ENCODE assay signal across 23 mouse cellular contexts in the genomic region with DNA sequence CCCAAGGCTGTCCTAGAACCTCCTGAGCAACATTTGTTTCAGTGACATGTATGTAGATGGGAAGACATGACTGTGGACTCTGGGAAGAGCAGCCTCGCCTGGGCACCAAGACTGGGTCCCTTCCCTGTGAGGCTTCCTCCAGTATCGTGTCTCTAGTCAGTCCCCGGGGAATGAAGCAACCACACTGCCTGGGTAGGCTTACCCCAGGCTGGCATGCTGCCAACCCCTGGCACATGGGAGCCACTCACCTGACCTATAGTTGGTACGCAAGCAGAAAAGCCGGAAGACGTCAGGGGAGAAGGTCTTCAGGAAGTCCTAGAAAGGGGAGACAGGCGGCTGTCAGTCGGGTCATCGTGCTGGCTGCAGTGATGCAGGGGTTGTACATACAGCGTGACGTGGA. TPM values are rescaled to one million over a fixed set of nuclear protein-coding genes. Genes with fewer than 3 reads are reported as not detected.
A peak's percentile ranks its signal among the peaks of the same experiment; 100 is the strongest.
DNase-seq lines count a peak whose midpoint lies in the region; ATAC-seq and TF ChIP-seq lines count a peak whose summit lies in the region.
"Had no signal": no experiment of that assay in that cellular context is flagged by ENCODE, and none has a peak within 500 bp of the region (broad histone marks: within the 10 kb centered on the region; RNA-seq: fewer than 3 reads in every experiment).

No protein-coding gene starts in this region.

- H3K27me3 ChIP-seq in lung, postnatal 0 days (replicated peaks; ENCODE audit: insufficient read depth, low read length) = no peaks in the 10 kb centered on the region
- H3K27me3 ChIP-seq: heart, embryonic 15.5 days; hindbrain, embryonic 13.5 days; limb, embryonic 12.5 days had no signal

- H3K27ac ChIP-seq in lung, postnatal 0 days (ENCODE audit: low read length) = peak overlapping the region; percentile 73
- H3K27ac ChIP-seq: heart, embryonic 15.5 days; hindbrain, embryonic 13.5 days; limb, embryonic 12.5 days had no signal

- 65% methylated on average over 11 of the region's 11 CpGs for WGBS in lung, postnatal 0 days

- TF ChIP-seq CTCF in brain, embryonic 14.5 days (IDR thresholded peaks at IDR 0.05; ENCODE audit: borderline replicate concordance, extremely low read depth, insufficient read depth, insufficient read length) = no peak
- TF ChIP-seq CTCF in lung, postnatal 0 days (IDR thresholded peaks at IDR 0.05) = no peak

- DNase-seq in cerebellum, postnatal 10 days = peak; percentile 32 to 33
- no peak for DNase-seq in cerebellum, postnatal 36 days
- DNase-seq in brain, embryonic 14.5 days (ENCODE audit: low read depth) = peak; percentile 6
- DNase-seq in lung, postnatal 0 days (ENCODE audit: low spot score) = peak; percentile 69
- no peak for DNase-seq in frontal cortex, postnatal 14 days (ENCODE audit: low spot score in 2 of 2)
- no peak for DNase-seq in ovary, adult 18-20 months (ENCODE audit: low spot score)
- DNase-seq: adrenal gland, postnatal 25 days; cerebellum, adult 11-12 months; forebrain, postnatal 0 days; heart, postnatal 36 days; kidney, adult 9 months; layer of hippocampus, postnatal 36 days; liver, postnatal 0 days; midbrain, embryonic 14.5 days; retina, postnatal 1 day; right cerebral cortex, postnatal 25 days; thymus, postnatal 14 days had no signal

- no peak overlapping the region for H3K4me3 ChIP-seq in lung, postnatal 0 days (ENCODE audit: low read depth, low read length)
- H3K4me3 ChIP-seq: heart, embryonic 15.5 days; hindbrain, embryonic 13.5 days; limb, embryonic 12.5 days had no signal

- no peak for TF ChIP-seq EP300 in lung, postnatal 0 days (IDR thresholded peaks at IDR 0.05)

- no peak for TF ChIP-seq POLR2A in brain, embryonic 14.5 days (IDR thresholded peaks at IDR 0.05; ENCODE audit: borderline replicate concordance, extremely low read depth, insufficient read depth, insufficient read length, poor library complexity, severe bottlenecking)

- H3K36me3 ChIP-seq in lung, postnatal 0 days (ENCODE audit: insufficient read depth, low read length) = peaks cover 9% of the 10 kb centered on the region; the same call in 1 of the 2 replicates

- no peaks in the 10 kb centered on the region for H3K9me3 ChIP-seq in lung, postnatal 0 days (ENCODE audit: low read length)
- H3K9me3 ChIP-seq: heart, embryonic 15.5 days; hindbrain, embryonic 13.5 days; limb, embryonic 12.5 days had no signal

- peak; percentile 32 for ATAC-seq in lung, postnatal 0 days
- ATAC-seq in megakaryocyte progenitor cell, adult 5-6 weeks (replicated peaks; ENCODE audit: poor library complexity) = 0 out of 2 replicates have a peak, but pooled peaks have one; percentile 9
- ATAC-seq: forebrain, postnatal 0 days; liver, postnatal 0 days had no signal

- H3K4me2 ChIP-seq in lung, postnatal 0 days (replicated peaks; ENCODE audit: low read depth, low read length) = no peak overlapping the region
- H3K4me2 ChIP-seq: heart, embryonic 15.5 days; hindbrain, embryonic 13.5 days; limb, embryonic 12.5 days; liver, embryonic 11.5 days had no signal

- H3K4me1 ChIP-seq in lung, postnatal 0 days (ENCODE audit: insufficient read depth, low read depth, low read length) = no peaks in the 10 kb centered on the region
- H3K4me1 ChIP-seq: heart, embryonic 15.5 days; hindbrain, embryonic 13.5 days; limb, embryonic 12.5 days had no signal

- no peak overlapping the region for H3K9ac ChIP-seq in lung, postnatal 0 days (replicated peaks; ENCODE audit: low read depth)
- H3K9ac ChIP-seq: forebrain, postnatal 0 days; heart, embryonic 15.5 days; hindbrain, embryonic 13.5 days; limb, embryonic 12.5 days; liver, postnatal 0 days had no signal

RNA-seq across cellular contexts. Expression of gene Naxd, which starts 21.4 kb away (rescaled TPM):
- 126 and 165 TPM in 2 replicates for polyA plus RNA-seq in brain, embryonic 14.5 days (2012; rRNA removed)
- 201 and 223 TPM in 2 replicates for polyA plus RNA-seq in lung, postnatal 0 days (2015; fragmentation: Nextera tagmentation; extraction: Ambion mirVana)
- 59.8 and 65.7 TPM in 2 replicates for total RNA-seq in megakaryocyte progenitor cell, adult 5-6 weeks (2015)
- total RNA-seq in megakaryocyte progenitor cell, adult 5-6 weeks (2017) = 70.6 and 72.5 TPM in 2 replicates

RNA-seq across cellular contexts. Expression of gene Cars2, which starts 31.9 kb away (rescaled TPM):
- polyA plus RNA-seq in brain, embryonic 14.5 days (2012; rRNA removed) = 44.1 and 54.9 TPM in 2 replicates
- 13.7 and 16.5 TPM in 2 replicates for polyA plus RNA-seq in lung, postnatal 0 days (2015; fragmentation: Nextera tagmentation; extraction: Ambion mirVana)
- total RNA-seq in megakaryocyte progenitor cell, adult 5-6 weeks (2015) = 27.6 and 32.8 TPM in 2 replicates
- 39.6 and 41.2 TPM in 2 replicates for total RNA-seq in megakaryocyte progenitor cell, adult 5-6 weeks (2017)

RNA-seq across cellular contexts. Expression of gene Ing1, which starts 36.7 kb away (rescaled TPM):
- 57.3 and 69.9 TPM in 2 replicates for polyA plus RNA-seq in brain, embryonic 14.5 days (2012; rRNA removed)
- 40.9 and 42.5 TPM in 2 replicates for polyA plus RNA-seq in lung, postnatal 0 days (2015; fragmentation: Nextera tagmentation; extraction: Ambion mirVana)
- 30.3 and 31.5 TPM in 2 replicates for total RNA-seq in megakaryocyte progenitor cell, adult 5-6 weeks (2015)
- 41.7 and 52.5 TPM in 2 replicates for total RNA-seq in megakaryocyte progenitor cell, adult 5-6 weeks (2017)

RNA-seq across cellular contexts. Expression of gene Rab20, which starts 40.2 kb away (rescaled TPM):
- 0.55 and 0.85 TPM in 2 replicates for polyA plus RNA-seq in brain, embryonic 14.5 days (2012; rRNA removed)
- 17.8 and 19.9 TPM in 2 replicates for polyA plus RNA-seq in lung, postnatal 0 days (2015; fragmentation: Nextera tagmentation; extraction: Ambion mirVana)
- 1.3 and 2.2 TPM in 2 replicates for total RNA-seq in megakaryocyte progenitor cell, adult 5-6 weeks (2015)
- 3.7 and 5.2 TPM in 2 replicates for total RNA-seq in megakaryocyte progenitor cell, adult 5-6 weeks (2017)
- total RNA-seq: megakaryocyte-erythroid progenitor cell, adult 5-6 weeks had no signal

Comparison
In these comparisons a context has a peak if more than half of its experiments do, and no peak if none do; other contexts are left out.
1. DNase-seq: peak in cerebellum, postnatal 10 days (2 of 2), brain, embryonic 14.5 days (single experiment) and lung, postnatal 0 days (single experiment); none in cerebellum, postnatal 36 days (0 of 2), frontal cortex, postnatal 14 days (0 of 2) and ovary, adult 18-20 months (single experiment).